Mouse (Mus musculus): ENCODE measurements around the gene Hadh.
A peak's percentile ranks its signal among the peaks of the same experiment; 100 is the strongest.

GRCm38 (mm10) chr3:131245766-131246578 lies 25.9 kb downstream of the Hadh start:
- peak; percentile 48 for TF ChIP-seq CTCF (IDR thresholded peaks at IDR 0.05; ENCODE audit: low read depth, low read length)
- no peak for TF ChIP-seq POLR2AphosphoS5 (IDR thresholded peaks at IDR 0.05; ENCODE audit: insufficient replicate concordance, low read depth, low read length)
- TF ChIP-seq GATA1 (IDR thresholded peaks at IDR 0.05; ENCODE audit: borderline replicate concordance, low read length) = no peak
- no peak for TF ChIP-seq GATA2 (IDR thresholded peaks at IDR 0.05; ENCODE audit: borderline replicate concordance, low read depth, low read length)
